Mouse (Mus musculus) kidney, adult 2 months (tissue): Measurements from ENCODE around the gene Dse. TPM values are rescaled to one million over a fixed set of nuclear protein-coding genes. Genes with fewer than 3 reads are reported as not detected.
A peak's percentile ranks its signal among the peaks of the same experiment; 100 is the strongest.

Experiments
- DNase-seq: peaks from one replicate; pipeline ENCODE4 v3.0.0; 2021
- H3K27ac ChIP-seq: fragments of 200-500 bp; 2 replicates; pipeline ENCODE4 v1.5.1; 2012; ENCODE audit warnings: low read depth, low read length, control low read depth, inconsistent platforms; ENCODE audit not compliant: insufficient read depth
- H3K27me3 ChIP-seq: fragments of 200-500 bp; replicated peaks from 2 replicates; pipeline ENCODE4 v1.6.1; 2012; ENCODE audit warnings: mild to moderate bottlenecking, moderate library complexity, low read length, inconsistent platforms; ENCODE audit not compliant: control insufficient read depth, insufficient read depth
- H3K36me3 ChIP-seq: fragments of 200-500 bp; 2 replicates; pipeline ENCODE4 v1.6.1; 2012; ENCODE audit warnings: mild to moderate bottlenecking, moderate library complexity, low read length, inconsistent platforms; ENCODE audit not compliant: control insufficient read depth, insufficient read depth
- H3K4me1 ChIP-seq: fragments of 200-500 bp; 2 replicates; pipeline ENCODE4 v1.6.1; 2011; ENCODE audit warnings: low read length; ENCODE audit not compliant: control insufficient read depth, insufficient read depth
- H3K4me3 ChIP-seq: fragments of 200-500 bp; 2 replicates; pipeline ENCODE4 v1.5.1; 2011; ENCODE audit warnings: mild to moderate bottlenecking, low read depth, low read length, control low read depth; ENCODE audit not compliant: insufficient read depth
- CTCF ChIP-seq: fragments of 200-500 bp; conservative IDR thresholded peaks from 2 replicates; pipeline ENCODE4 v1.5.1; 2011; ENCODE audit warnings: low read depth, mild to moderate bottlenecking, control low read depth, low read length, moderate library complexity, mixed read lengths; ENCODE audit not compliant: insufficient read depth, insufficient read length
- POLR2A ChIP-seq: fragments of 200-500 bp; IDR thresholded peaks from one replicate; pipeline ENCODE4 v1.6.1; 2011; ENCODE audit warnings: low read depth, low read length, control low read depth
- WGBS: fragments of 180-500 bp; shearing (Covaris S2); methylation state at CpG from one replicate; pipeline ENCODE4 v1.1.7; 2018; 5-methylcytosine and 5-hydroxymethylcytosine counted together
- polyA plus RNA-seq: library from polyadenylated mRNA; depleted of rRNA; stranded (reverse); fragments of >200 nt; gene quantifications from 2 replicates; pipeline ENCODE4 v1.2.3, GENCODE M21; 2012

The Dse gene
- polyA plus RNA-seq, 1 experiment: 8.6 TPM

DNA sequence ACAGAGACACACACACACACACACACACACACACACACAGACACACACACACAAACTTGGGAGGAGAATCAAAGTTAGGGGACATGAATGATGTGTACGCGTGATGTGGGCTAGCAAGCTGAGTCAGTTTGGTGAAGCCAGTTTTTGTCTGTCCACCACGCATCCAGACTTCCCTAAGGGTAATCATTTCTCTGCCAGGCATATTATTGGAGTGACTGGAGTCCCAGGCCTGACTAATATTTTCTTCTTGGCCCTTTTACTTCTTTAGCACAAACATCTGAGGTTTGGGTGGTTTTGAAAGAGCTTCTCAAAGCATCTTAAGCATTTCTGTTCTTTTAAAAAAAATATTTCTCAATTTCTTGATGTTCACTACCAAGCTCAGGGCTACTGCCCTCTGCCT, 10.7 kb upstream of the Dse start:
- no peak for TF ChIP-seq CTCF
- no peak for TF ChIP-seq POLR2A
- H3K36me3 ChIP-seq: no peaks in the 10 kb centered on the region
- DNase-seq: no peak
- H3K27ac ChIP-seq: no peak overlapping the region
- no peak overlapping the region for H3K4me3 ChIP-seq
- H3K4me1 ChIP-seq: no peaks in the 10 kb centered on the region
- WGBS: 92% methylated on average over 3 of the region's 3 CpGs
- no peaks in the 10 kb centered on the region for H3K27me3 ChIP-seq

- DNase-seq: no peak
- H3K4me3 ChIP-seq: no peak overlapping the region
- no peak overlapping the region for H3K27ac ChIP-seq
- no peaks in the 10 kb centered on the region for H3K36me3 ChIP-seq
- H3K4me1 ChIP-seq: no peaks in the 10 kb centered on the region
- TF ChIP-seq CTCF (no peak), POLR2A (no peak)
- WGBS: 83% methylated on average over 1 of the region's 1 CpGs
- no peaks in the 10 kb centered on the region for H3K27me3 ChIP-seq
These were observed 8.2 kb upstream of the Dse start for GRCm38 (mm10) chr10:34215667-34216066.

GRCm38 (mm10) chr10:34209951-34210350, 2.4 kb upstream of the Dse start:
- no peak for DNase-seq
- Histone ChIP-seq H3K27ac (no peak overlapping the region), H3K4me1 (no peaks in the 10 kb centered on the region), H3K27me3 (no peaks in the 10 kb centered on the region; the same call in 1 of the 2 replicates), H3K4me3 (no peak overlapping the region), H3K36me3 (no peaks in the 10 kb centered on the region)
- TF ChIP-seq POLR2A (no peak), CTCF (no peak)

GRCm38 (mm10) chr10:34208031-34208430, 516 bp upstream of the Dse start:
- H3K36me3 ChIP-seq: no peaks in the 10 kb centered on the region
- no peaks in the 10 kb centered on the region; the same call in 1 of the 2 replicates for H3K27me3 ChIP-seq
- H3K27ac ChIP-seq: no peak overlapping the region
- no peaks in the 10 kb centered on the region for H3K4me1 ChIP-seq
- TF ChIP-seq CTCF: no peak
- TF ChIP-seq POLR2A: no peak
- no peak overlapping the region for H3K4me3 ChIP-seq
- DNase-seq: no peak
- 26% methylated on average over 13 of the region's 13 CpGs for WGBS

DNA sequence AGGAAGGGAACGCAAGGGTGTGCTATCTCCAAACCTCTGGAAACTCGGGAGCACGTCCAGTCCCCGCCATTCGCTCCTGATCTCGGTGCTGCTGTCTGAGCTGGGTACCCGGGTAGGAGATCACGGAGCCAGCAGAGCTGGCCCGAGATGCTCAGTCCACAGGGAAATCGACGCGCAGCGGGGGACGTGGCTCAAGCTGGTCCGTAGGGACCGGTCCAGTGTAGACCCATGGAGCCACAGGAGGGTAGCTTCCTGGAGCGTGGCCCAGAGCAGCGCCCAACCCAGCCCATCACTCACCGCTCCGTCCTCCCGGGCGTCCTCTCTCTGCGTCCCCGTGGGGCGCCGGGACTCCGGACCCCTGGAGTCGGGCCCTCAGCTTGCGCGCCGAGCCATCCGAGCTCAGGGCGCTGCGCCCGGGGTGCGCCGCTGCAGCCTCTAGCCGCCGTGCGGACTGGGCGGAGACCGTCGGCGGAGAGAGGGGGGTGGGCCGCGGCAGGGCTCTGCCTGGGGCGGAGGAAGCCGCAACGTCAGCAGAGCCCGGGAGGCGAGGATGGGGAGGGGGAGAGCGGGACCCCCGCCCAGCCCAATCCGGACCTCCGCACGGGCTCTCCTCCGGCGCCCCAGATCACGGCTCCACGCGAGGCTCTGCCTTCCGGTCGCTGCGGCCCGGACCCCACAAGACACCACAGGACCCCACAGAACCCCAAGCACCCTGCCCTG, 572 bp downstream of the Dse start:
- TF ChIP-seq POLR2A (no peak), CTCF (0 out of 2 replicates have a peak, but pooled peaks have one; percentile 19)
- DNase-seq: peak; percentile 59
- no peaks in the 10 kb centered on the region for H3K4me1 ChIP-seq
- no peaks in the 10 kb centered on the region for H3K36me3 ChIP-seq
- H3K27ac ChIP-seq: peak overlapping the region; percentile 7; the same call in 1 of the 2 replicates
- under 1% methylated on average over 64 of the region's 65 CpGs for WGBS
- H3K27me3 ChIP-seq: no peaks in the 10 kb centered on the region; the same call in 1 of the 2 replicates
- H3K4me3 ChIP-seq: peak overlapping the region; percentile 47

- peak overlapping the region; percentile 47 for H3K4me3 ChIP-seq
- no peaks in the 10 kb centered on the region for H3K4me1 ChIP-seq
- H3K27ac ChIP-seq: no peak overlapping the region
- TF ChIP-seq POLR2A: no peak
- no peak for TF ChIP-seq CTCF
- 6% methylated on average over 15 of the region's 15 CpGs for WGBS
- no peaks in the 10 kb centered on the region for H3K36me3 ChIP-seq
- peak; percentile 32 for DNase-seq
- H3K27me3 ChIP-seq: no peaks in the 10 kb centered on the region; the same call in 1 of the 2 replicates
These were observed 1.1 kb downstream of the Dse start for GRCm38 (mm10) chr10:34206436-34206782.

- no peak for DNase-seq
- no peaks in the 10 kb centered on the region for H3K36me3 ChIP-seq
- no peak for TF ChIP-seq POLR2A
- TF ChIP-seq CTCF: no peak
- H3K27me3 ChIP-seq: no peaks in the 10 kb centered on the region; the same call in 1 of the 2 replicates
- WGBS: 89% methylated on average over 1 of the region's 1 CpGs
- no peak overlapping the region for H3K4me3 ChIP-seq
- no peaks in the 10 kb centered on the region for H3K4me1 ChIP-seq
- no peak overlapping the region for H3K27ac ChIP-seq
These were observed 1.7 kb downstream of the Dse start for GRCm38 (mm10) chr10:34205825-34206224.

GRCm38 (mm10) chr10:34200689-34201088, 6.8 kb downstream of the Dse start:
- TF ChIP-seq CTCF (no peak), POLR2A (no peak)
- peaks cover 5% of the 10 kb centered on the region for H3K4me1 ChIP-seq
- H3K36me3 ChIP-seq: no peaks in the 10 kb centered on the region
- H3K4me3 ChIP-seq: no peak overlapping the region
- WGBS: 69% methylated on average over 1 of the region's 1 CpGs
- H3K27me3 ChIP-seq: no peaks in the 10 kb centered on the region
- peak overlapping the region; percentile 16; the same call in 1 of the 2 replicates for H3K27ac ChIP-seq
- no peak for DNase-seq
